Mouse (Mus musculus) c-Kit-positive CD71-negative TER-119-negative erythroid progenitor cells, embryonic 14.5 days (primary cell): ENCODE results near the gene Setd3.

Experiments
- DNase-seq: peaks from one replicate; pipeline ENCODE4 v3.0.0-alpha.2; 2013; ENCODE audit warnings: low read depth

The Setd3 gene

GRCm38 (mm10) chr12:108200094-108200493 is 21.0 kb upstream of the Setd3 start:
- DNase-seq = no peak

- no peak for DNase-seq
These were observed 19.3 kb upstream of the Setd3 start for GRCm38 (mm10) chr12:108198447-108198846.

- no peak for DNase-seq
These were observed 16.6 kb upstream of the Setd3 start for GRCm38 (mm10) chr12:108195761-108196160.

GRCm38 (mm10) chr12:108193878-108194277 is 14.8 kb upstream of the Setd3 start:
- DNase-seq = no peak

GRCm38 (mm10) chr12:108187541-108188091 is 8.5 kb upstream of the Setd3 start:
- DNase-seq = no peak

- no peak for DNase-seq
These were observed 2.6 kb upstream of the Setd3 start for GRCm38 (mm10) chr12:108181716-108182115.

GRCm38 (mm10) chr12:108179321-108180266 is 480 bp upstream of the Setd3 start, which contains the start of gene Ccnk:
Gene Ccnk (plus strand): TSS chr12:108179579.
- peak; percentile 95 for DNase-seq

GRCm38 (mm10) chr12:108178331-108179245 is 526 bp downstream of the Setd3 start:
- peak; percentile 37 for DNase-seq

GRCm38 (mm10) chr12:108176366-108176765 is 2.7 kb downstream of the Setd3 start:
- no peak for DNase-seq

- DNase-seq = no peak
These were observed 4.3 kb downstream of the Setd3 start for GRCm38 (mm10) chr12:108174606-108175505.

- no peak for DNase-seq
These were observed 6.5 kb downstream of the Setd3 start for GRCm38 (mm10) chr12:108172639-108173038.

- DNase-seq = no peak
These were observed 7.8 kb downstream of the Setd3 start for GRCm38 (mm10) chr12:108171336-108171735.

- DNase-seq = no peak
These were observed 8.6 kb downstream of the Setd3 start for GRCm38 (mm10) chr12:108170467-108170866.

- DNase-seq = no peak
These were observed 10.2 kb downstream of the Setd3 start for GRCm38 (mm10) chr12:108168909-108169308.

- no peak for DNase-seq
These were observed 15.4 kb downstream of the Setd3 start for GRCm38 (mm10) chr12:108163706-108164105.

- DNase-seq = no peak
These were observed 17.1 kb downstream of the Setd3 start for GRCm38 (mm10) chr12:108162036-108162435.

- DNase-seq = no peak
These were observed 19.3 kb downstream of the Setd3 start for GRCm38 (mm10) chr12:108159863-108160262.

GRCm38 (mm10) chr12:108152743-108153142 is 26.4 kb downstream of the Setd3 start:
- DNase-seq = no peak

GRCm38 (mm10) chr12:108149764-108150163 is 29.4 kb downstream of the Setd3 start:
- no peak for DNase-seq

- DNase-seq = no peak
These were observed 33.9 kb downstream of the Setd3 start for GRCm38 (mm10) chr12:108145198-108145597.
